Mouse (Mus musculus) midbrain, embryonic 16.5 days (tissue): ENCODE data around the gene Tnfsf12. TPM values are rescaled to one million over a fixed set of nuclear protein-coding genes. Genes with fewer than 3 reads are reported as not detected.
"Not testable (repeated sequence)": the region's sequence is repeated elsewhere in the genome, so short reads cannot be mapped to it uniquely, and the experiment has no call there.

Experiments used
- ATAC-seq: fragments of 200-750 bp; cut with Nextera tagmentation; 2 replicates; pipeline ENCODE4 v1.8.0; 2017; ENCODE audit warnings: moderate TSS enrichment
- H3K27ac ChIP-seq: fragments of 300-500 bp; sonication (generic); 2 replicates; pipeline ENCODE4 v1.5.1; 2014; ENCODE audit warnings: mild to moderate bottlenecking, low read length, mixed read lengths
- H3K27me3 ChIP-seq: fragments of 300-500 bp; sonication (generic); 2 replicates; pipeline ENCODE4 v1.6.1; 2014; ENCODE audit warnings: low read depth, low read length, mixed read lengths; ENCODE audit not compliant: control insufficient read depth, insufficient read depth
- H3K36me3 ChIP-seq: fragments of 300-500 bp; sonication (generic); 2 replicates; pipeline ENCODE4 v1.6.1; 2014; ENCODE audit warnings: mild to moderate bottlenecking, low read length, moderate library complexity, mixed read lengths; ENCODE audit not compliant: control insufficient read depth, insufficient read depth
- H3K4me1 ChIP-seq: fragments of 300-500 bp; sonication (generic); 2 replicates; pipeline ENCODE4 v1.6.1; 2014; ENCODE audit warnings: mild to moderate bottlenecking, low read length, mixed read lengths; ENCODE audit not compliant: control insufficient read depth, insufficient read depth
- H3K4me2 ChIP-seq: fragments of 300-500 bp; sonication (generic); 2 replicates; pipeline ENCODE4 v1.6.1; 2014; ENCODE audit warnings: mild to moderate bottlenecking, low read length, mixed read lengths
- H3K4me3 ChIP-seq: fragments of 300-500 bp; sonication (generic); 2 replicates; pipeline ENCODE4 v1.5.1; 2014; ENCODE audit warnings: low read depth, mild to moderate bottlenecking, low read length, moderate library complexity, mixed read lengths
- H3K9ac ChIP-seq: fragments of 300-500 bp; sonication (generic); 2 replicates; pipeline ENCODE4 v1.6.1; 2014; ENCODE audit warnings: low read depth, low read length, mixed read lengths
- H3K9me3 ChIP-seq: fragments of 300-500 bp; sonication (generic); replicated peaks from 2 replicates; pipeline ENCODE4 v1.6.1; 2014; ENCODE audit warnings: mild to moderate bottlenecking, low read length, mixed read lengths; ENCODE audit not compliant: control insufficient read depth, poor library complexity, severe bottlenecking
- WGBS: fragments of 180-500 bp; shearing (Covaris S2); extraction: QIAGEN DNeasy Blood & Tissue Kit; methylation state at CpG from one replicate; pipeline ENCODE4 v1.1.7; 2014; 5-methylcytosine and 5-hydroxymethylcytosine counted together
- polyA plus RNA-seq: library from polyadenylated mRNA; unstranded; fragments of >200 nt; fragmentation: Nextera tagmentation; extraction: Ambion mirVana; gene quantifications from 2 replicates; pipeline ENCODE4 v1.2.1, GENCODE M21; 2015

Tnfsf12 gene
- polyA plus RNA-seq: 2.3 and 3.0 TPM in 2 replicates

DNA sequence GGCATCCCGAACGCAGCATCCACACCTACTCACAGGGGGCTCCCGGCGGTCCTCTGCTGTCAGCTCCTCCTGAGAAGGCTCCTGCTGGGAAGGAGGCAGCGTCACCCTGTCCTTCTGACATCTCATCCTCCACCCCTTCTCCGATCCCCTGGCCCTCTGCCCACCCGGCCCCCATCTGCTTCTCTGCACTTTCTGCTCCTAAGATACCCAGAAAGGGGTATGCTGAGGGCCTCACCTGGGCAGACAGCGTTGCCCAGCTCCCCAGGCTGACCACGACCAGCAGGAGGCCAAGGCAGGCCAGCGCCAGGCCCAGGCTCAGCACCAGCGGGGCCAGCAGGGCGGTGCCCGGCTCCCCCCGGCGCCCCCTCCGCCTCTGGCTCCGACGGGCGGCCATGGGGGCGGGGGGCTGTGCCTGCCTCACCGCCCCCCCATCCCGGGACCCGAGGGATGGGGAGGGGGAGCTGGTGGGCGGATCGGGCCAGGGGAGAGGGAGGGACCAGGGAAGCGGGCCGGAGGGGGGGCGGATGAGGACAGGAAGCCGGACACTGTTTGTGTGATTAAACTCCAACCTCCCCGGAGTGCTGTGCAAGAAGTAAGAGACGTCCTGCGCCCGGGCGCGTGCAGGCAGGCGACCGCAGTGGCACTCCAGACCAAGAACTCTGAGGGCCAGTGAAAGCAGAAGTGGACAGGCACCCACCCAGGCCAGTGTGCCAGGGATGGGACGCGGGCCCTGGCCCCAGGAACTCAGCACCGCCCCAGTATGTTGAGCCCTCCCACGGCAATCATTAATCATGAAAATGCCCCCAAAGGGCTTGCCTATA lies at the start of gene Tnfsf12, which contains the start of gene Tnfsfm13:
Tnfsf12 (minus strand) TSS at position 489 of the 821 bp plus-strand sequence.
Tnfsfm13 (minus strand) TSS at position 738 of the 821 bp plus-strand sequence.
- H3K27ac ChIP-seq: 0 out of 2 replicates have a peak within 1 kb of the TSS, but pooled peaks have one; percentile 19
- H3K4me1 ChIP-seq: peaks cover 14% of the 10 kb centered on the region
- H3K36me3 ChIP-seq: no peaks in the 10 kb centered on the region
- H3K4me2 ChIP-seq: peak within 1 kb of the TSS; percentile 94
- ATAC-seq: 0 out of 2 replicates have a peak, but pooled peaks have one; percentile 54
- peak within 1 kb of the TSS; percentile 45 for H3K4me3 ChIP-seq
- H3K27me3 ChIP-seq: no peaks in the 10 kb centered on the region
- no peaks in the 10 kb centered on the region for H3K9me3 ChIP-seq
- H3K9ac ChIP-seq: peak within 1 kb of the TSS; percentile 79
- WGBS: 3% methylated on average over 37 of the region's 41 CpGs

DNA sequence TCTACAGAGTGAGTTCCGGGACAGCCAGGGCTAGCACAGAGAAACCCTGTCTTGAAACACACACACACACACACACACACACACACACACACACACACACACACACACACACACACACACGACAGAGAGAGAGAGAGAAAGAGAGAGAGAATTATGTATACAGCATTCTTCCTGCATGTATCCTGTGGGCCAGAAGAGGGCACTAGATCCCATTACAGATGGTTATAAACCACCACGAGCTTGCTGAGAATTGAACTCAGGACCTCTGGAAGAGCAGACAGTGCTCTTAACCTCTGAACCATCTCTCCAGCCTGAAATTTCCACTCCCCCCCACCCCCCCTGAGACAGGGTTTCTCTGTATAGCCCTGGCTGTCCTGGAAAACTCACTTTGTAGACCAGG lies 35.8 kb upstream of the Tnfsf12 start:
- not testable (repeated sequence) for H3K27ac ChIP-seq, H3K9me3 ChIP-seq, H3K4me1 ChIP-seq, H3K4me3 ChIP-seq, H3K9ac ChIP-seq, H3K4me2 ChIP-seq, ATAC-seq, H3K27me3 ChIP-seq
- peaks cover 21% of the 10 kb centered on the region for H3K36me3 ChIP-seq
- 91% methylated on average over 2 of the region's 3 CpGs for WGBS

DNA sequence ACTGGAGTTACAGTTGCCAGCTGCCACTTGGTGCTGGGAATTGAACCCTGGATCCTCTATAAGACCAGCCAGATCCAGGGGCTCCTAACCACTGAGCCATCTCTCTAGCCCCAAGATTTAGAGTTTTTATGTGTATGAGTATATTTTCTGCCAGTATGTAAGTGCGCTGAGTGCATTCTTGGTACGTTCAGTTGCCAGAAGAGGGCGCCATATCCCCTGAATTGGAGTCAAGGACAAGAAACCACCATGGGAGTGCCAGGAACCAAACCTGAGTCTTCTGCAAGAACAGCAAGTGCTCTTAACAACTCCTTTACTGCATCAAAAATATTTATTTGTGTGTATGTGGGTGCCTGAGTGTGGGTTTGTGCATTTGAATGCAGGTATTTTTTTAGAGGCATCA lies 33.4 kb upstream of the Tnfsf12 start:
- H3K4me1 ChIP-seq: no peaks in the 10 kb centered on the region
- H3K36me3 ChIP-seq: peaks cover under 1% of the 10 kb centered on the region; the same call in 1 of the 2 replicates
- no peak overlapping the region for H3K4me3 ChIP-seq
- ATAC-seq: no peak
- H3K27me3 ChIP-seq: no peaks in the 10 kb centered on the region
- 15% methylated on average over 3 of the region's 3 CpGs for WGBS
- no peak overlapping the region for H3K4me2 ChIP-seq
- no peaks in the 10 kb centered on the region for H3K9me3 ChIP-seq
- H3K9ac ChIP-seq: no peak overlapping the region
- H3K27ac ChIP-seq: no peak overlapping the region

DNA sequence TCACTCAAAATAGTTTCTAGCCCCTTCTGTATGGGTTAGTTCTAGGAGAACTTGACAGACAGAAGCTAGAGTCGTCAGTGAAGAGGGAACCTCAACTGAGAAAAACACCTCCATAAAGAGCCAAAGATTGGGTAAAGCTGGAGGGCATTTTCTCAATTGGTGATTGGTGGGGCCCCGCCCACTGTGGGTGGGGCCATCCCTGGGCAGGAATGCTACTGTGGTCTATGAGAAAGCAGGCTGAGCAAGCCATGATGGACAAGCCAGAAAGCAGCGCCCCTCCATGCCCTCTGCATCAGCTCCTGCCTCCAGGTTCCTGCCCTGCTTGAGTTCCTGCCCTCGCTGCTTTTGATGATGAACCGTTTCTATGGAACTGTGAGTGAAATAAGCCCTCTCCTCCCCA lies 30.3 kb upstream of the Tnfsf12 start:
- Histone ChIP-seq H3K4me1 (no peaks in the 10 kb centered on the region), H3K36me3 (no peaks in the 10 kb centered on the region), H3K27ac (no peak overlapping the region), H3K4me2 (no peak overlapping the region), H3K4me3 (no peak overlapping the region), H3K9me3 (no peaks in the 10 kb centered on the region), H3K27me3 (no peaks in the 10 kb centered on the region), H3K9ac (no peak overlapping the region)
- no peak for ATAC-seq
- 35% methylated on average over 5 of the region's 5 CpGs for WGBS

DNA sequence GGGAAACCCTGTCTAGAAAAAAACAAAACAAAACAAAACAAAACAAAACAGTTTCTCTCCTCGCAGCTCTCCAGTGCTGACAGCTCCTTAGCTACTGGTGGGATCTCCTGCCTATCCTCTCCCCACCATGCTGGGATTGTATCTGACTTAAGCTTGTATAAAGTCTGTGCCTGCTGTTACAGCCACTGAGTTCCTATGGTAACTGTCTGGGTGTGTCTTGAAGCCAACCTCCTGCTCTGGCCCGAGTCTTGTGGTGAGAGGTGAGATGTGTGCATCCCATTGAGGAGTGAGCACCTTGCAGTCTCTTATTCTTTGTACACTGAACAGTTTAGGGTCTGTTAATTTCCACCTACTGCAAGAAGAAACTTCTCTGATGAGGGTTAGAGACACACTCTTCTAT lies 27.4 kb upstream of the Tnfsf12 start:
- Histone ChIP-seq H3K27ac (no peak overlapping the region), H3K9me3 (no peaks in the 10 kb centered on the region), H3K27me3 (no peaks in the 10 kb centered on the region), H3K4me3 (no peak overlapping the region), H3K4me2 (no peak overlapping the region), H3K36me3 (no peaks in the 10 kb centered on the region), H3K9ac (no peak overlapping the region), H3K4me1 (no peaks in the 10 kb centered on the region)
- ATAC-seq: no peak
- 47% methylated on average over 2 of the region's 2 CpGs for WGBS

DNA sequence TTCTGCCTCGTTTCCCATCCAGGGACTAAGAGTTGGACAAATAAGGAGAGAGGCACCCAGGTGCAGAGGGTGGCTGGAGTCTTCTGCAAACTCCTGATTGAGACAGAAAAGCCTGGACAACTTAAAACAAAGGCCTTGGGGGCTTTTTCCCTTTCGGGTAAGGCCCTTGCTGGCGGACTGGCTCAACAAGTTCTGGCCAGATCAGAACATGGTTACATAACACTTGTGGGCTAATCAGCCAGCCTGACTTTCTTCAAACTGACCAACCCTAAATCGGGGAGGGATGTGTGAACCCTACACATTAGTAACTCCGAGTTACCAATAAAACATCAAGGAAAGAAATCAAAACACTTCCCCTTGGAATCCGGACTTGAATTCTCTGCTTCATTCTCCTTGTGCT lies 25.2 kb upstream of the Tnfsf12 start:
- 85% methylated on average over 6 of the region's 6 CpGs for WGBS
- no peaks in the 10 kb centered on the region for H3K4me1 ChIP-seq
- no peaks in the 10 kb centered on the region for H3K36me3 ChIP-seq
- no peak overlapping the region for H3K9ac ChIP-seq
- H3K4me2 ChIP-seq: no peak overlapping the region
- H3K27me3 ChIP-seq: no peaks in the 10 kb centered on the region
- H3K4me3 ChIP-seq: no peak overlapping the region
- H3K27ac ChIP-seq: no peak overlapping the region
- H3K9me3 ChIP-seq: no peaks in the 10 kb centered on the region
- ATAC-seq: no peak

DNA sequence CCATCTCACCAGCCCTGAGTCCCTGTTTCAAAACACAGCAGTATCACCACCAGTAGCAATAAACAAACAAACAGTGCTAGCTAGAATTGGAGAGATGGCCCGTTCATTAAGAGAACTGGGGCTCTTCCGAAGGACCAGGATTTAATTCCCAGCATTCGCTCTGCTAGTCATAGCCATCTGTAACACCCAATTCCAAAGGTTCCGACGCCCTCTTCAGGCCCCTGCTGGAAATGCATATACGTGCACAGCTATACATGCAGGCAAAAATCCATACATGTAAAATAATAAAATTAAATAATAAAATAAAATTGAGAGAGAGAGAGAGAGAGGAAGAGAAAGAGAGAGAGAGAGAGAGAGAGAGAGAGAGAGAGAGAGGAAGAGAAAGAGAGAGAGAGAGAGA lies 23.8 kb upstream of the Tnfsf12 start:
- no peaks in the 10 kb centered on the region for H3K27me3 ChIP-seq
- WGBS: 69% methylated on average over 6 of the region's 6 CpGs
- no peaks in the 10 kb centered on the region for H3K4me1 ChIP-seq
- H3K4me3 ChIP-seq: no peak overlapping the region
- H3K36me3 ChIP-seq: no peaks in the 10 kb centered on the region
- no peak overlapping the region for H3K27ac ChIP-seq
- H3K4me2 ChIP-seq: no peak overlapping the region
- ATAC-seq: no peak
- H3K9ac ChIP-seq: no peak overlapping the region
- H3K9me3 ChIP-seq: no peaks in the 10 kb centered on the region

DNA sequence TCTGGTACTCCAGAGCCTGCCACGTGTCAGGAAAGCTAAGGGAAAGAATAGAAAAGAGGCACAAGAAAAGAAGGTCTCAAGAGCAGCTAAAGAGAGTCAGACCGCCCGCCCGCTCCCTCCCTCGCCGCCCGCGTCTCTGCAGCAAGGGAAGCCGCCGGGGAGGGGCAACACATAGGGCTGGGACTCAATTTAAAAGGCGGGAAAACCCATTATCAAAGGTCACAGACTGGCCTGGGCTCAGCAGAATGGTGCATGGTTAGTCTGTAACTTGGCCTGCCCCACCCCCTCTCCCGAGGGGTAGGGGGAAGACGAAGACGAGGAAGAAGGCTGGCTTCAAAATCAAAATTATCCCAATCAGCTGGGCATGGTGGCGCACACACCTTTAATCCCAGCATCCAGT lies 23.0 kb upstream of the Tnfsf12 start:
- 0 out of 2 replicates have a peak overlapping the region, but pooled peaks have one; percentile 11 for H3K9ac ChIP-seq
- no peak for ATAC-seq
- H3K27ac ChIP-seq: no peak overlapping the region
- no peaks in the 10 kb centered on the region for H3K27me3 ChIP-seq
- H3K9me3 ChIP-seq: no peaks in the 10 kb centered on the region
- no peaks in the 10 kb centered on the region for H3K4me1 ChIP-seq
- H3K36me3 ChIP-seq: no peaks in the 10 kb centered on the region
- no peak overlapping the region for H3K4me3 ChIP-seq
- WGBS: 22% methylated on average over 15 of the region's 15 CpGs
- 0 out of 2 replicates have a peak overlapping the region, but pooled peaks have one; percentile 7 for H3K4me2 ChIP-seq

DNA sequence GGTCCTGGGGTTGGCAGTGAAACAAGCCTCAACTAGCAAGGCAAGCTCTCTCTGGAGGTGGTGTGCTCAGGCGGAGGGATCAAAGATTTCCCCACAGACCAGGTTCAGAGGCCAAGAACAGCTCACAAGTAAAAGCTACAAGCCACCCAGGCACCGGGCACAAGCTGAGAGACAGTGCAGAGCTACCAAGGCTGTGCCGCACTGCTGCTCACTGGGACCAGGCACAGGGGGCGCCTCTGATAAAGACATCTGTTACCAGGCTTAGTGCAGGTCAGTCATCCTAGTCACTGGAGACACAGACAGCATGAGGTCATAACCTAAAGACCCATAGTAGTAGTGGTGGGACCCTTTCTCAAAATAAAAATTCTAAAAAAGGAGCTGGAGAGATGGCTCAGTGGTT lies 21.3 kb upstream of the Tnfsf12 start:
- H3K9me3 ChIP-seq: no peaks in the 10 kb centered on the region
- H3K27ac ChIP-seq: no peak overlapping the region
- H3K4me3 ChIP-seq: no peak overlapping the region
- H3K36me3 ChIP-seq: no peaks in the 10 kb centered on the region
- 71% methylated on average over 4 of the region's 4 CpGs for WGBS
- H3K4me1 ChIP-seq: no peaks in the 10 kb centered on the region
- no peaks in the 10 kb centered on the region for H3K27me3 ChIP-seq
- no peak for ATAC-seq
- H3K9ac ChIP-seq: no peak overlapping the region
- H3K4me2 ChIP-seq: no peak overlapping the region
